Mouse (Mus musculus) adrenal gland, adult 2 months (tissue): ENCODE measurements at regions not wholly inside any gene's neighbourhood (a gene's known extent, or its start where the extent isn't known, plus 50 kb on each side); places are given as distances from the start of the nearest gene placed in this dataset.
"Not testable (repeated sequence)": the region's sequence is repeated elsewhere in the genome, so short reads cannot be mapped to it uniquely, and the experiment has no call there.

Experiments
- DNase-seq: peaks from one replicate; pipeline ENCODE4 v3.0.0; 2021

DNA sequence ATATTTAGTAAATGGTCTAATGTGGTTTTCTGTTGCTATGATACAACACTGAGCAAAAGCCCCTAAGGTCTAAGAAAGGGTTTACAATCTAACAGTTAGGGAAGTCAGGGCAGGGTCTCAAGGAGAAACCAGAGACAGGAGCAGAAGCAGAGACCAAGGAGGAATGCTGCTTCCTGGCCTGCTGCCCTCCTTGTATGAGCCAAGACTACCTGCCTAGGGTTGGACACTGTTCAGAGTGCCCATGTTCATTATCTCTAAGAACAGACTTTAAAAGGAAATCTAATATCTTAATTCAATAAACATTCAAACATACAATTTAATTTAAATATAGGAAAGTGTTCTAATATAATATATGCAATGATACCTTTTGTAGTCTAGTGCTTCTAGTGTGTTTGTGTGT lies 63.0 kb upstream of the Tmem106b start:
- no peak for DNase-seq

GRCm38 (mm10) chr6:12994701-12995100 lies 74.9 kb upstream of the Tmem106b start:
- DNase-seq = peak; percentile 28

DNA sequence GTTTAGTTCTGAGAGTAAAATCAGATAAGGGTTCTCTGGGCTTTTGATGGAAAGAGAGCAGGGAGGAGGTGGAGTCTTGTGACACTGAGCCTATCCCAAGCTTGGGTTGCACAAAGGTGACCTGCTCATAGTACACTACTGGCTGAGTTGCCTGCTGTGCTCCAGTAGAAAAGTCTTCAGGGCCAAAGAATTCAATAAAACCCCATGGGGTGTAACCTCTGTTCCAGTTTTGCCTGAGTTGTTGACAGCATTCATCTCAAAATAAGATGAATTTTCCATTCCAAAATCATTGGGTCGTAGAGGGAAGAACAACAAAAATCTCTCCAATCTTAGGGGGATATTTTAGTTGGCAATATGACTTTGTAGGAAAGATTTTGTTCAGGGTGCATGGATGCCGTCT lies 75.8 kb upstream of the Tmem106b start:
- DNase-seq = no peak

DNA sequence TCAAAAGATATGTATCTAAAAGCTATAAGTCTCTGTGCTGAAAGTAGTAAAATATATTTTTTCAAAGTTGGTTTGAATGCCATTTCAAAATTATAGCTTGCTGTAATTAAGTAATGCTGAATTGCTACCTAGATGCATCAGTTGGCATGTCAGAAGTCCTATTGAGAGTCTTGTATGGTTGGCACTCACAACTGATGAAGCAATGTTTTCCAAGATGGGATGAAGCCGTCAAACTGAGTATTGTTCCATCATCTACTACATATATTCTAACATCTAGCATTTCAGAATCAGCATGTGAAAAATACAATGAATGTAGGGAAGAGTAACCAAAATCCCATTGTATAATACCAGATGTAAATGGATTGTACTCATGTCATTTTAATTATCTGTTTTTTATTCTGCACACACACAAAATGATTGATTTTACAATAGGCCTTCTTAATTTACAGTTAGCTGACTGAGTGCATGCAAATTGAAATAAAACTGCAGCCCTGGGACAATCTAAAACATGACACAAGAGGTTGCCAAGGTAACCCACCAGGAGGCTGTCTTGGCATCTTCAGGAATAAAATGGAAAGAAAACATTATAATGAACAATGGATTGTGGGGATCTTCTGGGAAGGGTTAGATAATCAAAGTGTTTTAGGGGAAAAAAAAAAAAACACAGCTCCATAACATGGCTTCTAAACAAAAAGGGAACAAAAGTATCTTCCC lies 92.2 kb upstream of the Tmem106b start:
- no peak for DNase-seq

- DNase-seq = no peak
Measured at GRCm38 (mm10) chr6:12971604-12972003, 98.0 kb upstream of the Tmem106b start.

DNA sequence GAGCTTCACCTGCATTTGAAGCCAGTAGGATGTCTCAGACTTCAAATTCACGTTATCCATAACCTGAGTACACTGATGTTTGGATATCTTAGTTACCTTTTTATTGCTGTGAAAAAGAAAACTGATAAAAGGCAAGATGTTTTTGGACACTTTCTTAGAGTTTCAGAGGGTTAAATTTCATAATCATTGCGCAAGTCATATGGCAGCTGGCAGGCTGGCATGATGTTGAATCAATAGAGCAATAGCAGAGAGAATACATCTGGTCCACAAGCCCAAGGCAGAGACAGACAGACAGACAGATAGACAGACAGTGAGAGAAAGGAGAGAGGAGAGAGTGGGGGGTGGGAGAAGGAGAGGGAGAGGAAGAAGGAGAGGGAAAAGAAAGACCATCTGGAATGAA lies 102.3 kb upstream of the Tmem106b start:
- DNase-seq = no peak

DNA sequence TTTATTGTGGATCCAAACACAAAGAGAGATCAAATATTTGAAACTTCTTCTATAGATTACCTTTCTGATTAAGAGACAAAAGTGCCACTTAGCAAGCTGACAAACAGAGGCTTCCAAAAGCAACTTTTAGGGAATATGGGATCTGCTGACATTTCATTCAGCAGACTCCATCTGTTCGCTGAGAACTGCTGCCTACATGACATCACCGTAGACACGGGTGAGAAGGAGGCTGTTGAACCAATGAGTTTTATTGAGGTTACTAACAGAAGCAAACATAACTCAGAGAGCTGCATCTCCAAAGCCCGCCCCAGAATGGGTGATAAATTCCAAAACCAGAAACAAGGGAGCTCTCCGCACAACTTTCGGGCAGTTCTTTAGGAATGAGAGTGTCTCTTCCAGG lies 111.8 kb upstream of the Tmem106b start:
- DNase-seq = no peak

DNA sequence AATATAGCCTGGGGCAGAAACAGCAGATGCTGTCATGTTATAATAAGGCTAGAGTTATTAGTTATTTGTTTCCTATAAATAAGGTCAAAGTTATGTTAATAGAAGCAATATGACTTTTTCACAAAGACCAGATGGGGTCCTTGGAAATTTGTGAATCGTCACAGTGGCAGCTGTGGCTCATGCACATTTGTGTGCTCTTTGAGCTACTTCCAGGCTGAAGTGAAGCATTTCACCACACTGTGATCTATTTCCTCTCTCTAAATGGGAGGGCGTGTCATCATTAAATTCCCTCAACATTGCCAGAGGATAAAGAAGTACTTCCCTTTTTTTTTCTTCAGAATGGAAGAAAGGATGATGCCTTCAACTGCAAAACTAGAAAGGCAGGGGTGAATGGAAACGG lies 157.9 kb upstream of the Tmem106b start:
- no peak for DNase-seq

- DNase-seq = no peak
Measured at GRCm38 (mm10) chr6:12892929-12893328, 143.7 kb upstream of the Thsd7a start.

DNA sequence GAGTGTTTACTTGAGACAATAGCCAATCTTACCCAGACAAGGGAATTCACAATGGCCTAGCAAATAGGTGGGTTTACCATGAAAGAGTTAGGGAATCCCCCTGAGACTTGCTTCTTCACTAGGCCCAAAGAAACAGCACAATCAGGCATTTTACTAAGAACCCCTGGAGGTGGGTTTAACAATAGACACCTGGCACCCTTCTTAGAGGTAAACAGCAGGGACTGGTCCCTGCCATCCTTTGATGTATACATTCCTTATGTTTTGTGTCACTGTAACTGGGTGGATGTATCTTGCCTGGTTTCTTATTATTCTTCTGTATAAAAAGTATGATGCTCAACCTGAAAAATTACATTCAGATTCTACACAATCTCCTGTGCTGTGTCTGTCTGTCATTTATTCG lies 127.7 kb upstream of the Thsd7a start:
- DNase-seq = not testable (repeated sequence)

GRCm38 (mm10) chr6:12876366-12876765 lies 127.2 kb upstream of the Thsd7a start:
- no peak for DNase-seq

GRCm38 (mm10) chr6:12868251-12868650 lies 119.0 kb upstream of the Thsd7a start:
- DNase-seq = no peak

GRCm38 (mm10) chr6:12852041-12852440 lies 102.8 kb upstream of the Thsd7a start:
- no peak for DNase-seq

DNA sequence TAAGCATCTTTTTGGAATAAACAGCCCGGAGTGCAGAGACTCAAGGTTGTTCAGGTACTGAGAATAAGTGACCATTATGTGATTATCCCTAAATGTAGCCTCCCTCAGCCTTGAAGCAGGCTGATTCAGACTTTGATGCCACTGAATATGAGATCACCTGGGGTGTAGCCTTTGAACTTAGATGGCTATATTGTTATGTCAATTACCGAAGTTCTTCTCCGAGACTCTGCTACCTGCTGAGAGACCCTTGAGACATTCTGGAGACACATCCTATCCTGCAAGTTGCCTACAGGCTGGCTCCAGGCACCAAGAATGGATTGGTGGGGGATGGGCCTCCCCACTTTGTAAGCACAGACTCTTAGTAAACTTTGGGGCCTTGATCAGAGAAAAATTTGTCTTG lies 85.9 kb upstream of the Thsd7a start:
- not testable (repeated sequence) for DNase-seq

DNA sequence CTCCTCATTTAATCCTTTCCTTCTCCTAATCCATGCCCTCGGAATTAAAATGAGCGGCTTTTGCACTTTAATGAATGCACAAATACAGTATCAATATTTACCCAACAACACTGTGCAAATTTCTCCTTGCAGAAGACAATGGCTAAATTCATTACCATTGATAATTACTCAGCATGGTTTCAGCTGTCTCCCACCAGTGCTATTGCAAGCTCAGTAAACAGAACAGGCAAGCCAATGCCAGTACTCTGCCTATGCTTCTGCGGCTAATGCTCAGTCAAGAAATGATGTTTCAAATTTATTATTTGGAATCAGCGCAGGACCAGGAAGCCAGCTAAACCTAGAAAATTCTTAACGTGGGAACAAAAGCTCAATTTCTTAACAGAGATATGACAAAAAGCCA lies 84.1 kb upstream of the Thsd7a start:
- DNase-seq = no peak

GRCm38 (mm10) chr6:12831916-12832315 lies 82.7 kb upstream of the Thsd7a start:
- no peak for DNase-seq

DNA sequence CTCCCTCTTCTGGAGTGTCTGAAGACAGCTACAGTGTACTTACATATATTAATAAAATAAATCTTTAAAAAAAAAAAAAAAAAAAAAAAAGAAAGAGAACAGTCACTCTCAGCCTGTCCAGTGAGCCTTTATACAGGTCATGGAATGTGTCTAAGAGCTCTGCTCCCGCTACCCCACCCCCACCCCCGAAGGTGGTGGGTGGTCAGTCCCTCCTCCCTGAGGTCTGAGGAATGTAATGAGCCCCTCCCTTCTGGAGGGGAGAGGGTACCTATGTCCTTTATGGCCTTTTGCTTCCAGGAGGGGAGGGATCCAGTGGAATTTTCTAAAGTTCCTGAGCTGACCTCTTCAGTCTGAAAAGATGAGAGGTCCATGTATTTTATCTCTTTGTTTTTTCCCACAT lies 82.3 kb upstream of the Thsd7a start:
- no peak for DNase-seq

DNA sequence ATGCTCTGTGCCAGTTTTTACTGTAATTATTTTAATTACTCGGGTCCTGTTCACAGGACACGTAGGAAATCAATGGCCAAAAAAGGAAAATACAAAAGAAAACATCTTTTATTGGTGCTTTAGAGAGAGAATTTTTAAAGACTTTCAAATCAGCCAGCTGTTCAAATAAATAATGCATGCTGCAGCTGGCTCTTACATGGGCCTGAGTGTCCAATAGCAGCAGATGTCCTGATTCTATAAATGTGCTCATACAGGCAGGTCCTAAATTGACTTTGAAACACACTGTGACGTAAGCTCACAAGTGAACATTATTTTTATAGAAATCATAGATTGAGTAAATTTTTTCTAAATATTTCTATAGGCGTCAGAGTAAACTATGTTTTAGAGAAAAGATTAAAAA lies 78.5 kb upstream of the Thsd7a start:
- DNase-seq = no peak

- DNase-seq = no peak
Measured at GRCm38 (mm10) chr6:12814972-12815770, 66.0 kb upstream of the Thsd7a start.

- DNase-seq = not testable (repeated sequence)
Measured at GRCm38 (mm10) chr6:12813781-12814180, 64.6 kb upstream of the Thsd7a start.

DNA sequence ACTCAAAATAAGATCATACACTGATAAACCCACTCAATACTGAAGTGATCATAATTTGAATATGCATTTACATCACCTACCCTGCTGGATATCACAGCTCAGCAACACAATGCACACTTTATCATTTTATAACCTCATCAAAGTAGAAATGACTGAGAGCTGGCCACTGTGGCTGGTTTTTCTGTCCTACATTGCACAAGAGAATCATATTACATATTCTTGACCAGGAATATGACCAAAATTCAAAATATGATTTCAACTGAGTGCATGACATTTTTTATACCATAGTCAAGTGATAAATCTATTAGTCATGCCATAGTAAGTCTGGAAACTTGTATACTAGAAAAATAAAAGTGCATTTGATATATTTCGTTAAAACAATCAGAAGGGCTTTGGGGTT lies 63.3 kb upstream of the Thsd7a start:
- no peak for DNase-seq

DNA sequence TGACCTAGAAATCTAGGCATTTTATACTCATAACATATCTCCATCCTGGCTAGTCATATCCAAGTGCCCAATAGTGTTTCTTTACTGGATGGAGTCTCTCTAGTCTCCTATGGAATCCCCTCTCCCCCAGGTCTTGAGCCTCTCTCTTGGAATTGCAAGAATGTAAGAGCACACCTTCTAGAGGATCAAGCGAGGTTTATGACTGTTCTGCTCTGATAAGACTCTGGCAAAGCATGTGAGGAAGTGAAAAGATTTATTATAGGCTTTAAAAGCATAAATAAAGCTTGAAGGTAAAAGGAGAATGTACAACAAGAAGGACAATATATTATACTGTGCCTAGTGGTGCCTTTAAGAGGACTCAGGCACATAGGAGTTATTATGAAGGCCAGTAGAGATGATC lies 62.8 kb upstream of the Thsd7a start:
- no peak for DNase-seq

DNA sequence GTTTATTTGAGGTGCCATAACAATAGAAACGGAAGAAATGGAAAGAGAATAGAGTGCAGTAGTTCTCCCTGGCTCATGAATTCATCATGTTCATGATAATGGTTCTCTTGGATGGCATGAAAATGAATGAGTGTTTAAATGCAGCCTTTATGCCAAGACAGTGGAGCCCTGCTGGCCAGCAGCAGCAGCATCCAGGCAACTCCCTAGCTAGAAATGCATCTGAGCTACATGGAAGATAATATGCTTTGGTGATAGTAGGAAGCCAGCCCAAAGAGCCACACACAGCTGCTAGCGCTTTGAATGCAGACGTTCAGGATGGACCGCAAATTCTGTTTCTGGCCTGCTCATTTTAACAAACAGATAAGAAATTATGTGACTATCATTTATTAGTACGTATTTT lies 60.4 kb upstream of the Thsd7a start:
- no peak for DNase-seq
